Mouse (Mus musculus): ENCODE measurements at regions not wholly inside any gene's neighbourhood (a gene's known extent, or its start where the extent isn't known, plus 50 kb on each side); places are given as distances from the start of the nearest gene placed in this dataset.

DNA sequence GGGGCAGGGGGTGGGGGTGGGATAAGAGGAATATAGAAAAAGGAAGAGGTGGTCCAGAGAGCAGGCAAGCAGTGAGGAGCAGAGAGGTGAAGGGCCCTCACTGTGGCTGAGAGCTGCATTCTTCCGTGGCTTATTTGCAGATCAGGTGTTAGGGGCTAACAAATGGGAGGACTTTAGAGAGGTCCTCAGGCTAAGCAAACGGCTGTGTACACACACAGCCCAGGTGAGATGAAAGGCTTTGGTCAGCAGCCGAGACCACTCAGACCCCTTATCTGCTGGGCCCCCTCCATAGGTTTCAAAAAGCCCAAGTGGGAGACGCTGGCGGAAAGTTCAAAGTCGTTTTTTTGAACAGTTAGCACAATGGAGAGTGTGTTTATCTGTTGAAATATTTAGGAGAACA, 252.9 kb upstream of the Irx5 start:
- no peaks in the 10 kb centered on the region for H3K79me2 ChIP-seq (replicated peaks; ENCODE audit: control insufficient read depth, insufficient read depth, low read length)
- H3K9ac ChIP-seq (ENCODE audit: low read depth, low read length): no peak overlapping the region
- intact Hi-C loops (cut with DNase I): no loop called here
- no peak overlapping the region for H3K4me3 ChIP-seq
- H3K4me1 ChIP-seq (ENCODE audit: control insufficient read depth, insufficient read depth, low read length): no peaks in the 10 kb centered on the region
- H3K27ac ChIP-seq: no peak overlapping the region
- H3K36me3 ChIP-seq (ENCODE audit: control insufficient read depth, insufficient read depth, low read length): no peaks in the 10 kb centered on the region
- WGBS: 51% methylated on average over 6 of the region's 6 CpGs
- no peaks in the 10 kb centered on the region for H3K27me3 ChIP-seq (ENCODE audit: control insufficient read depth, insufficient read depth, low read length)
- TF ChIP-seq POLR2A (IDR thresholded peaks at IDR 0.05; ENCODE audit: insufficient read depth, low read depth, low read length): no peak
- no peak for TF ChIP-seq CTCF (IDR thresholded peaks at IDR 0.05)
- TF ChIP-seq EP300 (IDR thresholded peaks at IDR 0.05; ENCODE audit: insufficient read depth, low read depth, low read length): no peak
- no peak for DNase-seq

DNA sequence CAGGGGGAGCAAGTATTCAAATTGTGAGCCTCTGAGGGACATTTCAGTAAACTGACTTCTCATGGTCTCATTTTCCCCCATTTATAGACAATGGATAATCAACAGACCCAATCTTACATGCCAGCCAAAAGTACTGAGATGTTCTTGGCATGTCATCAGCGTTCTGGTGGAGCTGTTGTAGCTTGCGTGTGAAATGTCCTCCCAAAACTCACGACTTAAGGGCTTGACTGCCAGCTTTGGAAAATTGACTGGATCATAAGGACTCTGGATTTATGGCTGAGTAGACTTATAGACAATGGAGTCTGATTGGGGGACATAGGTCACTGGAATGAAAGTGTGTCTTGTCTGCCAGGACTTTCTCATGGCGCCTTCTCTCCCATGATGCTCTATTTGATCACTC, 254.9 kb upstream of the Irx5 start:
- Histone ChIP-seq H3K4me1 (ENCODE audit: control insufficient read depth, insufficient read depth, low read length) (no peaks in the 10 kb centered on the region), H3K36me3 (ENCODE audit: control insufficient read depth, insufficient read depth, low read length) (no peaks in the 10 kb centered on the region), H3K27me3 (ENCODE audit: control insufficient read depth, insufficient read depth, low read length) (no peaks in the 10 kb centered on the region), H3K9ac (ENCODE audit: low read depth, low read length) (no peak overlapping the region), H3K4me3 (no peak overlapping the region), H3K79me2 (replicated peaks; ENCODE audit: control insufficient read depth, insufficient read depth, low read length) (no peaks in the 10 kb centered on the region), H3K27ac (no peak overlapping the region)
- intact Hi-C loops (cut with DNase I): no loop called here
- no peak for DNase-seq
- 85% methylated on average over 4 of the region's 4 CpGs for WGBS
- no peak for TF ChIP-seq POLR2A (IDR thresholded peaks at IDR 0.05; ENCODE audit: insufficient read depth, low read depth, low read length)

GRCm38 (mm10) chr8:92095276-92095675, 262.1 kb upstream of the Irx5 start:
- Histone ChIP-seq H3K9ac (ENCODE audit: low read depth, low read length) (no peak overlapping the region), H3K79me2 (replicated peaks; ENCODE audit: control insufficient read depth, insufficient read depth, low read length) (no peaks in the 10 kb centered on the region), H3K4me1 (ENCODE audit: control insufficient read depth, insufficient read depth, low read length) (no peaks in the 10 kb centered on the region), H3K4me3 (no peak overlapping the region), H3K27ac (no peak overlapping the region), H3K36me3 (ENCODE audit: control insufficient read depth, insufficient read depth, low read length) (no peaks in the 10 kb centered on the region), H3K27me3 (ENCODE audit: control insufficient read depth, insufficient read depth, low read length) (no peaks in the 10 kb centered on the region)
- TF ChIP-seq CTCF (IDR thresholded peaks at IDR 0.05) (no peak), POLR2A (IDR thresholded peaks at IDR 0.05; ENCODE audit: insufficient read depth, low read depth, low read length) (no peak), EP300 (IDR thresholded peaks at IDR 0.05; ENCODE audit: insufficient read depth, low read depth, low read length) (no peak)
- DNase-seq: no peak
- intact Hi-C loops (cut with DNase I): no loop called here
- WGBS: 93% methylated on average over 12 of the region's 12 CpGs

GRCm38 (mm10) chr8:92084124-92084523, 273.3 kb upstream of the Irx5 start:
- no peak overlapping the region for H3K9ac ChIP-seq (ENCODE audit: low read depth, low read length)
- 72% methylated on average over 2 of the region's 2 CpGs for whole genome bisulfite sequencing
- no peak overlapping the region for H3K27ac ChIP-seq
- DNase-seq: no peak
- no peaks in the 10 kb centered on the region for H3K36me3 ChIP-seq (ENCODE audit: control insufficient read depth, insufficient read depth, low read length)
- intact Hi-C loops (cut with DNase I): no loop called here
- H3K27me3 ChIP-seq (ENCODE audit: control insufficient read depth, insufficient read depth, low read length): no peaks in the 10 kb centered on the region
- TF ChIP-seq CTCF (IDR thresholded peaks at IDR 0.05) (no peak), POLR2A (IDR thresholded peaks at IDR 0.05; ENCODE audit: insufficient read depth, low read depth, low read length) (no peak), EP300 (IDR thresholded peaks at IDR 0.05; ENCODE audit: insufficient read depth, low read depth, low read length) (no peak)
- H3K4me1 ChIP-seq (ENCODE audit: control insufficient read depth, insufficient read depth, low read length): no peaks in the 10 kb centered on the region
- no peak overlapping the region for H3K4me3 ChIP-seq
- H3K79me2 ChIP-seq (replicated peaks; ENCODE audit: control insufficient read depth, insufficient read depth, low read length): no peaks in the 10 kb centered on the region

DNA sequence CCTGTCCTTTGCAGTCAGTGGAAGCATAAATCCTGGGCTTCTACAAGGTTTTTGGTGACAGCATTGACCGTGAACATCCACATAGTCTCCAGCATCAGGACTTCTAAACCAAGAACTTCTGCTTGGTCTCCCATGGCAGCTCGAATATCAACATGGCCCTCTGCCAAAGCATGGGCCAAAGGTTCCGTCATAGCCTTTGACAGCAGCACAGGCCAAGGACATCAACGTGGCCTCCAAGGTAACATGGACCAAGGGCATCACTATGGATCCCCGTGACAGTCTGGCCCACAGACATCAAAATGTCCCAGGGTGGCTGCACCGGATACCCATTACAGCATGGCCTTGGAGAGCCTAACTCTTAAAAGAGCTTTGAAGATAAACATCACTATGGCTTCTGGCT, 275.5 kb upstream of the Irx5 start:
- TF ChIP-seq CTCF (IDR thresholded peaks at IDR 0.05) (no peak), POLR2A (IDR thresholded peaks at IDR 0.05; ENCODE audit: insufficient read depth, low read depth, low read length) (no peak), EP300 (IDR thresholded peaks at IDR 0.05; ENCODE audit: insufficient read depth, low read depth, low read length) (no peak)
- no peaks in the 10 kb centered on the region for H3K27me3 ChIP-seq (ENCODE audit: control insufficient read depth, insufficient read depth, low read length)
- no peak overlapping the region for H3K4me3 ChIP-seq
- H3K9ac ChIP-seq (ENCODE audit: low read depth, low read length): no peak overlapping the region
- H3K36me3 ChIP-seq (ENCODE audit: control insufficient read depth, insufficient read depth, low read length): no peaks in the 10 kb centered on the region
- WGBS: 67% methylated on average over 6 of the region's 6 CpGs
- intact Hi-C loops (cut with DNase I): no loop called here
- no peak overlapping the region for H3K27ac ChIP-seq
- H3K79me2 ChIP-seq (replicated peaks; ENCODE audit: control insufficient read depth, insufficient read depth, low read length): no peaks in the 10 kb centered on the region
- no peaks in the 10 kb centered on the region for H3K4me1 ChIP-seq (ENCODE audit: control insufficient read depth, insufficient read depth, low read length)
- DNase-seq: no peak

DNA sequence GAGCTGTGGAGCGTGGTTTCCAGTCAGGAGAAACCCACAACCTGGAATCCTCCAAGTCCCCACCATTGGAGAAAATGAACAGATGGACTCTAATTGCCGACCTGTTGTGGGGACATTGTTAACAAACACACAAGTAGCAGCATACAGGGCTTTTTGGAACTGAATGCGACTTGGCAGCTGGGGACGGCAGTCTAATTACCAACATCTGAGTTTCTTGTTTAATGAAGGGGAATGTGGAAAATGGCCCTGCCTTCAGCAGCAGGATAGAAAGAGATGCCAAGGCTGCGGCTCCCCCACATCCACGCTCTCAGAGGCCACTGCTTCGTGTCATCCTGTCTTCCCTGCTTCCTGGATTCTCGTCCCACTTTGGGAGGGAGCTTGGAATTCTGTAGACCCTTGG, 276.6 kb upstream of the Irx5 start:
- Histone ChIP-seq H3K27ac (no peak overlapping the region), H3K79me2 (replicated peaks; ENCODE audit: control insufficient read depth, insufficient read depth, low read length) (no peaks in the 10 kb centered on the region), H3K4me3 (no peak overlapping the region), H3K9ac (ENCODE audit: low read depth, low read length) (no peak overlapping the region), H3K4me1 (ENCODE audit: control insufficient read depth, insufficient read depth, low read length) (no peaks in the 10 kb centered on the region), H3K36me3 (ENCODE audit: control insufficient read depth, insufficient read depth, low read length) (no peaks in the 10 kb centered on the region), H3K27me3 (ENCODE audit: control insufficient read depth, insufficient read depth, low read length) (no peaks in the 10 kb centered on the region)
- WGBS: 79% methylated on average over 8 of the region's 8 CpGs
- TF ChIP-seq CTCF (IDR thresholded peaks at IDR 0.05) (no peak), EP300 (IDR thresholded peaks at IDR 0.05; ENCODE audit: insufficient read depth, low read depth, low read length) (no peak), POLR2A (IDR thresholded peaks at IDR 0.05; ENCODE audit: insufficient read depth, low read depth, low read length) (no peak)
- intact Hi-C loops (cut with DNase I): no loop called here
- no peak for DNase-seq
